Mouse (Mus musculus) kidney, postnatal 0 days (tissue): Measurements from ENCODE around the gene Ptpn7. TPM values are rescaled to one million over a fixed set of nuclear protein-coding genes. Genes with fewer than 3 reads are reported as not detected.

Experiments used
- ATAC-seq: fragments of 200-750 bp; cut with Nextera tagmentation; replicated peaks from 2 replicates; pipeline ENCODE4 v1.8.0; 2017; ENCODE audit warnings: low read depth, moderate number of reproducible peaks, moderate TSS enrichment, moderate library complexity; ENCODE audit not compliant: low FRiP score
- DNase-seq: peaks from one replicate; pipeline ENCODE4 v3.0.0-alpha.2; 2016; ENCODE audit warnings: low spot score
- H3K27ac ChIP-seq: fragments of 300-500 bp; sonication (generic); 2 replicates; pipeline ENCODE4 v1.5.1; 2014; ENCODE audit warnings: mild to moderate bottlenecking
- H3K27me3 ChIP-seq: fragments of 300-500 bp; sonication (generic); 2 replicates; pipeline ENCODE4 v1.6.1; 2014; ENCODE audit warnings: low read length, mixed read lengths; ENCODE audit not compliant: insufficient read depth
- H3K36me3 ChIP-seq: fragments of 300-500 bp; sonication (generic); 2 replicates; pipeline ENCODE4 v1.6.1; 2014; ENCODE audit warnings: low read length, mixed read lengths; ENCODE audit not compliant: insufficient read depth
- H3K4me1 ChIP-seq: fragments of 300-500 bp; sonication (generic); replicated peaks from 2 replicates; pipeline ENCODE4 v1.6.1; 2014; ENCODE audit warnings: antibody characterized with exemption, low read length, mixed read lengths; ENCODE audit not compliant: insufficient read depth
- H3K4me2 ChIP-seq: fragments of 300-500 bp; sonication (generic); 2 replicates; pipeline ENCODE4 v1.6.1; 2014; ENCODE audit warnings: mild to moderate bottlenecking, low read length, moderate library complexity, mixed read lengths
- H3K4me3 ChIP-seq: fragments of 300-500 bp; sonication (generic); replicated peaks from 2 replicates; pipeline ENCODE4 v1.5.1; 2014; ENCODE audit warnings: low read depth, low read length
- H3K9ac ChIP-seq: fragments of 300-500 bp; sonication (generic); 2 replicates; pipeline ENCODE4 v1.6.1; 2014; ENCODE audit warnings: low read depth, low read length
- H3K9me3 ChIP-seq: fragments of 300-500 bp; sonication (generic); replicated peaks from 2 replicates; pipeline ENCODE4 v1.6.1; 2016; ENCODE audit warnings: low read length, inconsistent platforms, mixed read lengths
- CTCF ChIP-seq: IDR thresholded peaks from 2 replicates; pipeline ENCODE4 v1.5.1; 2016; ENCODE audit warnings: antibody characterized with exemption, low read depth, mild to moderate bottlenecking, moderate library complexity
- WGBS: fragments of 180-500 bp; shearing (Covaris S2); extraction: QIAGEN DNeasy Blood & Tissue Kit; methylation state at CpG from one replicate; pipeline ENCODE4 v1.1.7; 2014; 5-methylcytosine and 5-hydroxymethylcytosine counted together
- polyA plus RNA-seq: library from polyadenylated mRNA; unstranded; fragments of >200 nt; fragmentation: Nextera tagmentation; extraction: Ambion mirVana; gene quantifications from 2 replicates; pipeline ENCODE4 v1.2.1, GENCODE M21; 2015

The Ptpn7 gene
- polyA plus RNA-seq, 1 experiment from 2014 or later: 0.38 TPM

DNA sequence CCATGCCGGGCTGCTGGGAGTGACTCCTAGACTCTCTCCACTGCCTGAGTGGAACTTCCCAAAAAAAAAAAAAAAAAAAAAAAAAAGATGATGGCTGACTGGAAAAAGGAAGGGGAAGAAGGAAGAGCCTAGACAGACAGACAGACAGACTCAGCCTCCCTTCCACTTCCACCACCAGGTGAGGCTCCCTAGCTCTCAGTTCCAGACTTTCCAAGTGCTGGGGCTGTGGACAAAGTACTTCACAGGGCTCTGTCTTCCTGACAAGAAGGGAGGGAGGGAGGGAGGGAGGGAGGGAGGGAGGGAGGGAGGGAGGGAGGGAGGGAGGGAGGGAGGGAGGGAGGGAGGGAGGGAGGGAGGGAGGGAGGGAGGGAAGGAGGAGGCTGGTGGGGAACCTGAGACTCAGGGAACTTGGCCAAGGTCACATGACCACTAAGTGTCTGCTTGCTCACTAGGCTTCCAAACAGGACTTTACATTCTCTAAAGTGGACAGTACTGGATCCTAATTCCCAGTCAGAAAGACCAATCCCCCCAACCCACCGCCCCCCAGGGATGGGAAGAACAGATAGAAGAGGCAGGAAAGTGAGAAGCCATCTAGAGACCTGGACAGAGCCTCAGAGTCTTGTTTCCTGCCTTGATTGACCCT lies 2.0 kb upstream of the Ptpn7 start:
- DNase-seq (no peak), ATAC-seq (no peak)
- Histone ChIP-seq H3K4me2 (no peak overlapping the region), H3K9me3 (no peaks in the 10 kb centered on the region), H3K9ac (no peak overlapping the region), H3K27ac (no peak overlapping the region), H3K4me1 (peaks cover 19% of the 10 kb centered on the region; the same call in 1 of the 2 replicates), H3K36me3 (no peaks in the 10 kb centered on the region), H3K27me3 (no peaks in the 10 kb centered on the region), H3K4me3 (no peak overlapping the region)
- no peak for TF ChIP-seq CTCF
- WGBS: 80% methylated on average over 2 of the region's 2 CpGs

DNA sequence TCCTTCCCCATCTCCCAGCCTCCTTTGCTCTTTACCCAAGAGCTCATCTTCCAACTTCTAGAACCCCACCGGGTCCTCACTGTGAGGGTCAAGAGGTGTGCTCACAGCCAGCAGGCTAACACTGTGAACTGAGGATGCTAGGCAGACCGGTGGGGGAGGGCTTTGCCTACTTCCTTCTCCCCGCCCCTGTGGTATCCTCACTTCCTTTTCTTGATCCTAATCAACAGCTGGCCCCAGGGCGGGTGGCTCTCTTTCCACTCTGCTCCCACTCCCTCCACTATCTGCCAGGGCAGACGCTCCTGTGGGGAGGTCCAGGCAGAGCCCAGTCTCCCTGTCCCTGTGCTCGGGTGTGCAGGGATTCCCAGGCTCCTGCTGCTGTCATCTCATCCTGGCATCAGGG lies 1.5 kb upstream of the Ptpn7 start:
- no peak overlapping the region for H3K4me2 ChIP-seq
- TF ChIP-seq CTCF: no peak
- no peaks in the 10 kb centered on the region for H3K36me3 ChIP-seq
- peaks cover 17% of the 10 kb centered on the region; the same call in 1 of the 2 replicates for H3K4me1 ChIP-seq
- WGBS: 24% methylated on average over 6 of the region's 6 CpGs
- ATAC-seq (no peak), DNase-seq (peak; percentile 63)
- no peaks in the 10 kb centered on the region for H3K27me3 ChIP-seq
- no peak overlapping the region for H3K4me3 ChIP-seq
- no peak overlapping the region for H3K27ac ChIP-seq
- no peaks in the 10 kb centered on the region for H3K9me3 ChIP-seq
- no peak overlapping the region for H3K9ac ChIP-seq

DNA sequence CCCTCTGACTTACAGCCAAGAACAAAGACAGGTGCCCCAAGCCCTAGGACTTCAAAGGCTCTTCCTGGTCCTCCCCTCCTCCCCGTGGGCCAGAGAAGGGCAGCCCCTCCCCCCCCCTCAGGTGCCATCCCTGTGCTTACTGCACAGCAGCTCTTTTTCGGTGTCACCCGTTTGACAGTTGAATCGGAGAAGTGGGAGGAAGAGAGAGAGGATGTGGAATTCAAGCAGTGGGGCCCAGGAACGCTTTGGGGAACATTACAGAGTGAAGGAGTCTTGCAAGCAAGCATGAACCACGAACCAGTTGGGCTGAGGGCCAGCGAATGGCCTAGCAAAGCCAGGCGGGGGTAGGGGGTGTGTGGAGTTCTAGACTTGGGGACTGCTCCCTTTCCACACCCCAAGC lies 940 bp upstream of the Ptpn7 start:
- Histone ChIP-seq H3K9me3 (no peaks in the 10 kb centered on the region), H3K4me2 (no peak overlapping the region), H3K4me1 (peaks cover 13% of the 10 kb centered on the region; the same call in 1 of the 2 replicates), H3K27me3 (no peaks in the 10 kb centered on the region), H3K36me3 (no peaks in the 10 kb centered on the region), H3K27ac (no peak overlapping the region), H3K4me3 (no peak overlapping the region), H3K9ac (no peak overlapping the region)
- DNase-seq (no peak), ATAC-seq (no peak)
- WGBS: 33% methylated on average over 8 of the region's 8 CpGs
- no peak for TF ChIP-seq CTCF

DNA sequence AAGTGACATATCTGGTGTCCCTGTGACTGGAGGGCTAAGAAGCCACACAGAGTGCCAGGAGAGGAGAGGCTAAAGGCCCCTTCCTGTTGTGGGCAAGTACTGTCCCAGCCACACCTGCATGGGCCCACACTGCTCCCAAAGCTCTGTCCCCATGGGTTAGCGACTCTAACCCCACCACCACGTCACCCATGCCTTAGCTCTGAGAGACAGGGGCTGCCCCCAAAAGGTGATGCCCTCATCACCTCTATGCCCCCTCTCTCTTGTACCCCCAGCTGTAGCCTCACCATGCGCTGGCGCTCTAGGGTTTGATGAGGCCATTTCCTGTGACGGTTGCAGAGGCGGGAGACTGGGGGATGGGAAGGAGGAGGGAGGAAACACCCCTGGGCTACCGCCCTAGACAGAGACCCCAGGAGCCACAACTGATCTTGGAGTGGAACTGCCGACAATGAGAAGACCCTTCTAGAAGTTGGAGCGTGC lies 431 bp downstream of the Ptpn7 start:
- no peaks in the 10 kb centered on the region for H3K36me3 ChIP-seq

DNA sequence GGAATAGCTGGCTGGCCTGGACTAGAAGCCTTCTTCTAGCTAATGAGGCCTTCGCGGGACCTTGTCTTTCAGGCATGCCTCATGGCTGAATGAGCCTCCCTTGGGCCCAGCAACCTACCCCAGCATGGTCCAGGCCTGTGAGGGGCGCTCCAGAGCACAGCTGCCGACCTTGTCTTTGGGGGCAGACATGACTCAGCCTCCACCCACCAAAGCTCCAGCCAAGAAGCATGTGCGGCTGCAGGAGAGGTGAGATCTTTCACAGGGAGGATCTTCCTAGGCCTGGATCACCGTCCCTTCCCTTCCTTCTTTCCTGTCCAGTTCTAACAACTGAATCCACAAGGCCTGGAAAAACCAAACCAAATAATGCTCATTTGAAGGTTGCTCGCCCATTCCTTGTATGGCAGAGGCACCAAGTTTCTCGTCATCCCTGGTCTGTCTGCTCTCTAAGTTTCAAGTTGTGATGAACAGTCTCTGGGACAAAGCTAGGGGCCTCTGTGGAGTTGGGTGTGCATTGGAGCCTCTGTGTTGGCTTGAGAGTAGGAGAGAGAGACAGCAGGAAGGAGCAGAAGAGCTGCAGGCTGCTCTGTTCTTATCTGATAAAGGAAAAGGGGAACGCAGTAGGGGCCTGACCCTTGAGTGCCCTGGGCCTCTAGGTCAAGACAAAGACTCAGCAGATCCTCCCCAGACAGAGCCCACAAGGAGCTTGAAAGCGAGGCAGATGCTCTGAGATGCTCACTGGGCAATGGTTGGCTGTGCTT lies 1.4 kb downstream of the Ptpn7 start:
- Histone ChIP-seq H3K9ac (no peak overlapping the region), H3K9me3 (no peaks in the 10 kb centered on the region), H3K36me3 (no peaks in the 10 kb centered on the region), H3K4me3 (no peak overlapping the region), H3K4me1 (peaks cover 3% of the 10 kb centered on the region; the same call in 1 of the 2 replicates), H3K27me3 (no peaks in the 10 kb centered on the region), H3K27ac (no peak overlapping the region), H3K4me2 (no peak overlapping the region)
- no peak for DNase-seq
- 80% methylated on average over 10 of the region's 10 CpGs for WGBS
- no peak for ATAC-seq
- no peak for TF ChIP-seq CTCF

More for the DNA sequence above, 431 bp downstream of the Ptpn7 start:
- DNase-seq (no peak), ATAC-seq (no peak)
- Histone ChIP-seq H3K27me3 (no peaks in the 10 kb centered on the region), H3K27ac (no peak overlapping the region), H3K4me3 (no peak overlapping the region), H3K9me3 (no peaks in the 10 kb centered on the region), H3K4me1 (peaks cover 5% of the 10 kb centered on the region; the same call in 1 of the 2 replicates), H3K9ac (no peak overlapping the region), H3K4me2 (no peak overlapping the region)
- 79% methylated on average over 9 of the region's 9 CpGs for WGBS
- no peak for TF ChIP-seq CTCF

DNA sequence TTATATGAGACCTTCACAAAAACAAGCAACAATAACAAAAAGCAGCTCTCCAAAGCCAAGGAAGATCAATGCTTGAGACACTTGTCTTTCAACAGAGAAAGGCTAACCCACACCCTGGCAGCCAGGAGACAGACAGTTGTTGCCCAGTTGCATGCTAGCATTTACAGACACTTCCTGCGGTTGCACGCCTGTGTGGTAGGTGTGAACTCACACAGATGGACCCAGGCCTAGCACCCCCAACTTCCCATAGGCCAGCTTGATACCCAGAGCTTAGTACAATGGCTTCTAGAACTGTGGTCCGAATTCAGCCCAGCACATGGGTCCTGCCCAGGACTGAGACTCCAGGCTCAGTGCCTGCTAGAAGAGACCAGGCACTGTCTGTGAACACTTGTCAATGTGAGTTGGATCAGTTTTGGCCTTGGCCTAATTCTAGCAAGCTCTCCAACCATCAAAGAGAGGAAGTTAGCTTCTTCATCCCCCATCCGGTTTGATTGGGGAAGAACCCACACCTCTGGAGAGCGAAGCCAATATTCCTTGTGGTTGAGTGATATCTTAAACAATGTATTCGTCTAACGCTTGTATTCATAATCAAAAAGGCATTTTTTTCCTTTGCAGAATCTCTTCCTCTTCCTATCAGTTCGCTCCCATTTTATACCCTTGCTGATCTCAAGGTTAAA lies 2.7 kb downstream of the Ptpn7 start:
- H3K9me3 ChIP-seq: no peaks in the 10 kb centered on the region
- no peak for DNase-seq
- H3K4me3 ChIP-seq: no peak overlapping the region
- H3K4me2 ChIP-seq: no peak overlapping the region
- H3K27me3 ChIP-seq: no peaks in the 10 kb centered on the region
- no peak overlapping the region for H3K9ac ChIP-seq
- no peak for ATAC-seq
- no peak overlapping the region for H3K27ac ChIP-seq
- TF ChIP-seq CTCF: no peak
- 89% methylated on average over 8 of the region's 8 CpGs for WGBS
- peaks cover 3% of the 10 kb centered on the region; the same call in 1 of the 2 replicates for H3K4me1 ChIP-seq
- no peaks in the 10 kb centered on the region for H3K36me3 ChIP-seq
